Mouse (Mus musculus) embryonic fibroblast, embryonic 13.5 days (primary cell): ENCODE data around the gene Rasgef1b.

Source experiments
- CTCF ChIP-seq: IDR thresholded peaks from 2 replicates; pipeline ENCODE4 v1.5.1; 2011; ENCODE audit warnings: mild to moderate bottlenecking, control low read depth, low read length, moderate library complexity, borderline replicate concordance; ENCODE audit not compliant: insufficient read depth
- POLR2A ChIP-seq: IDR thresholded peaks from 2 replicates; pipeline ENCODE4 v1.6.1; 2011; ENCODE audit warnings: low read depth, mild to moderate bottlenecking, control low read depth, low read length, moderate library complexity

DNA sequence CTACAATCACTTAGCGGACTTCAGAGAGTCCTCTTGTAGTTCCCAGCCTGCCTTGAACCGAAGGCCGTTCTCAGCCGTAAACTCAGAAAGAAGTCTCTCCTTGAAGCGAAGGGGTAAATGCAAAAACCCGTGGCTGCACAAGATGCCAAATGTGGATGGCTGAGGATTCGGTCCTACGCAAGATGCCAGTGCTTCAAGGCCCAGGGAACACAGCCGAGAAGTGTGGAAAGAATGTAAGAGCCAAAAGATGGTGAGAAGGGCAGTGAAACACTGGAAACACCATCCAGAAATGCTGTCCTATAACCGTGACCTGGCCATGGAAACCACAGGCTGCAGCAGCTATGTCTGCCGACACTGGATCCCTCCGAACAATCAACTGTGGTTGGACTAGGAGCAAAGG is 313.2 kb downstream of the Rasgef1b start:
- TF ChIP-seq POLR2A (no peak), CTCF (no peak)
